Mouse (Mus musculus) stomach, postnatal 0 days (tissue): ENCODE results near the gene Csgalnact2. TPM values are rescaled to one million over a fixed set of nuclear protein-coding genes. Genes with fewer than 3 reads are reported as not detected.

Experiments used
- ATAC-seq: fragments of 200-750 bp; cut with Nextera tagmentation; 2 replicates; pipeline ENCODE4 v1.8.0; 2017; ENCODE audit not compliant: low FRiP score, low TSS enrichment
- DNase-seq: peaks from one replicate; pipeline ENCODE4 v3.0.0-alpha.2; 2016; ENCODE audit warnings: low spot score
- H3K27ac ChIP-seq: fragments of 300-500 bp; sonication (generic); replicated peaks from 2 replicates; pipeline ENCODE4 v1.5.1; 2014; ENCODE audit warnings: mild to moderate bottlenecking, control low read depth
- H3K27me3 ChIP-seq: fragments of 300-500 bp; sonication (generic); 2 replicates; pipeline ENCODE4 v1.6.1; 2014; ENCODE audit warnings: low read length; ENCODE audit not compliant: control insufficient read depth, insufficient read depth
- H3K36me3 ChIP-seq: fragments of 300-500 bp; sonication (generic); 2 replicates; pipeline ENCODE4 v1.6.1; 2014; ENCODE audit warnings: low read length, mixed read lengths; ENCODE audit not compliant: control insufficient read depth, insufficient read depth
- H3K4me1 ChIP-seq: fragments of 300-500 bp; sonication (generic); replicated peaks from 2 replicates; pipeline ENCODE4 v1.6.1; 2014; ENCODE audit warnings: antibody characterized with exemption; ENCODE audit not compliant: control insufficient read depth, insufficient read depth
- H3K4me2 ChIP-seq: fragments of 300-500 bp; sonication (generic); replicated peaks from 2 replicates; pipeline ENCODE4 v1.6.1; 2014; ENCODE audit warnings: low read depth, mild to moderate bottlenecking, control low read depth, moderate library complexity
- H3K4me3 ChIP-seq: fragments of 300-500 bp; sonication (generic); 2 replicates; pipeline ENCODE4 v1.5.1; 2014; ENCODE audit warnings: low read depth, low read length, control low read depth
- H3K9ac ChIP-seq: fragments of 300-500 bp; sonication (generic); 2 replicates; pipeline ENCODE4 v1.6.1; 2014; ENCODE audit warnings: mild to moderate bottlenecking, low read length, control low read depth, mixed read lengths
- H3K9me3 ChIP-seq: fragments of 300-500 bp; sonication (generic); 2 replicates; pipeline ENCODE4 v1.6.1; 2016; ENCODE audit warnings: low read length; ENCODE audit not compliant: control insufficient read depth
- CTCF ChIP-seq: IDR thresholded peaks from 2 replicates; pipeline ENCODE4 v1.5.1; 2016; ENCODE audit warnings: antibody characterized with exemption, low read depth, mild to moderate bottlenecking, moderate library complexity
- EP300 ChIP-seq: optimal IDR thresholded peaks from 2 replicates; pipeline ENCODE3; 2016; ENCODE audit warnings: antibody characterized with exemption
- WGBS: fragments of 180-500 bp; shearing (Covaris S2); extraction: QIAGEN DNeasy Blood & Tissue Kit; methylation state at CpG from one replicate; pipeline ENCODE4 v1.1.7; 2014; 5-methylcytosine and 5-hydroxymethylcytosine counted together
- microRNA-seq: library from miRNA; unstranded; fragments of <30 nt; microRNA quantifications from one replicate; pipeline ENCODE4, GENCODE M21; 2016
- polyA plus RNA-seq: library from polyadenylated mRNA; unstranded; fragments of >200 nt; fragmentation: Nextera tagmentation; extraction: Ambion mirVana; gene quantifications from 2 replicates; pipeline ENCODE4 v1.2.1, GENCODE M21; 2015

The Csgalnact2 gene
- polyA plus RNA-seq, 1 experiment from 2014 or later, result 10.5 TPM

GRCm38 (mm10) chr6:118061266-118061665, 77.7 kb downstream of the Csgalnact2 start:
- no peak overlapping the region for H3K27ac ChIP-seq
- ATAC-seq, result no peak
- 91% methylated on average over 4 of the region's 4 CpGs for WGBS
- H3K27me3 ChIP-seq, result no peaks in the 10 kb centered on the region
- no peak overlapping the region for H3K4me3 ChIP-seq
- H3K4me1 ChIP-seq, result peaks cover 2% of the 10 kb centered on the region; the same call in 1 of the 2 replicates
- no peaks in the 10 kb centered on the region for H3K9me3 ChIP-seq
- no peak overlapping the region for H3K9ac ChIP-seq
- no peak overlapping the region for H3K4me2 ChIP-seq
- H3K36me3 ChIP-seq, result no peaks in the 10 kb centered on the region
- DNase-seq, result no peak
- no peak for TF ChIP-seq EP300
- no peak for TF ChIP-seq CTCF

Small RNA genes within 50 kb of the gene (microRNA-seq; reads per million reads assigned to microRNA genes)
- not detected for gene Mir7044

Other genes with a start within 250 kb of the Csgalnact2 start
- gene Hnrnpf, start 238.8 kb downstream of the Csgalnact2 start, polyA plus RNA-seq, result 388 and 401 TPM in 2 replicates
- 4.2 and 5.8 TPM in 2 replicates for gene Fxyd4, start 201.4 kb downstream of the Csgalnact2 start, polyA plus RNA-seq
- gene Rasgef1a, start 127.7 kb downstream of the Csgalnact2 start, polyA plus RNA-seq, result 0.13 and 0.19 TPM in 2 replicates
- gene Ret, start 58.6 kb upstream of the Csgalnact2 start, polyA plus RNA-seq, result 5.0 and 5.5 TPM in 2 replicates